Mouse (Mus musculus) liver, adult (tissue): ENCODE results near the gene Hsdl1.

ENCODE experiments used
- GATA4 ChIP-seq: IDR thresholded peaks from 2 replicates; pipeline ENCODE4 v1.6.1; 2014; ENCODE audit warnings: mild to moderate bottlenecking, low read length; ENCODE audit not compliant: insufficient replicate concordance

Gene Hsdl1

GRCm38 (mm10) chr8:119603771-119604170 is 28.8 kb upstream of the Hsdl1 start:
- TF ChIP-seq GATA4: no peak

GRCm38 (mm10) chr8:119591456-119591855 is 16.5 kb upstream of the Hsdl1 start:
- TF ChIP-seq GATA4: no peak

- 0 out of 2 replicates have a peak, but pooled peaks have one; percentile 18 for TF ChIP-seq GATA4
Measured at GRCm38 (mm10) chr8:119590348-119590747, 15.4 kb upstream of the Hsdl1 start.

- TF ChIP-seq GATA4: no peak
Measured at GRCm38 (mm10) chr8:119588844-119589243, 13.9 kb upstream of the Hsdl1 start.

- no peak for TF ChIP-seq GATA4
Measured at GRCm38 (mm10) chr8:119588321-119588720, 13.3 kb upstream of the Hsdl1 start.

- TF ChIP-seq GATA4: no peak
Measured at GRCm38 (mm10) chr8:119585901-119586300, 10.9 kb upstream of the Hsdl1 start.

GRCm38 (mm10) chr8:119580441-119581161 is 5.6 kb upstream of the Hsdl1 start:
- no peak for TF ChIP-seq GATA4

GRCm38 (mm10) chr8:119579096-119579495 is 4.1 kb upstream of the Hsdl1 start:
- no peak for TF ChIP-seq GATA4

GRCm38 (mm10) chr8:119575366-119575726 is 363 bp upstream of the Hsdl1 start:
- TF ChIP-seq GATA4: no peak

GRCm38 (mm10) chr8:119572411-119572810 is 2.6 kb downstream of the Hsdl1 start:
- no peak for TF ChIP-seq GATA4

GRCm38 (mm10) chr8:119571135-119571534 is 3.8 kb downstream of the Hsdl1 start:
- no peak for TF ChIP-seq GATA4

GRCm38 (mm10) chr8:119569881-119570280 is 5.1 kb downstream of the Hsdl1 start:
- TF ChIP-seq GATA4: no peak

GRCm38 (mm10) chr8:119568951-119569350 is 6.0 kb downstream of the Hsdl1 start:
- TF ChIP-seq GATA4: no peak

GRCm38 (mm10) chr8:119568251-119568650 is 6.7 kb downstream of the Hsdl1 start:
- TF ChIP-seq GATA4: no peak

- TF ChIP-seq GATA4: no peak
Measured at GRCm38 (mm10) chr8:119566367-119566766, 8.6 kb downstream of the Hsdl1 start.

- no peak for TF ChIP-seq GATA4
Measured at GRCm38 (mm10) chr8:119563849-119564251, 11.1 kb downstream of the Hsdl1 start.

GRCm38 (mm10) chr8:119559402-119559720 is 15.6 kb downstream of the Hsdl1 start:
- no peak for TF ChIP-seq GATA4

- no peak; the same call in 1 of the 2 replicates for TF ChIP-seq GATA4
Measured at GRCm38 (mm10) chr8:119558603-119559401, 16.2 kb downstream of the Hsdl1 start, which contains the start of gene Mbtps1. TSS of gene Mbtps1 (minus strand) at chr8:119558735.
